Mouse (Mus musculus): ENCODE measurements around the gene Rbms3. TPM values are rescaled to one million over a fixed set of nuclear protein-coding genes. Genes with fewer than 3 reads are reported as not detected.

The Rbms3 gene
- total and polyA plus RNA-seq, 2 experiments from 2014 or later = 56.3 to 77.9 TPM

- Histone ChIP-seq H3K9me3 (ENCODE audit: low read length) (no peaks in the 10 kb centered on the region), H3K4me2 (ENCODE audit: low read depth, low read length) (no peak overlapping the region), H3K4me1 (ENCODE audit: insufficient read depth, low read length) (no peaks in the 10 kb centered on the region), H3K36me3 (ENCODE audit: insufficient read depth, low read length) (no peaks in the 10 kb centered on the region), H3K27ac (no peak overlapping the region), H3K9ac (replicated peaks; ENCODE audit: low read length) (no peak overlapping the region), H3K4me3 (ENCODE audit: low read length) (no peak overlapping the region), H3K27me3 (ENCODE audit: insufficient read depth, low read length) (no peaks in the 10 kb centered on the region)
- DNase-seq (ENCODE audit: low spot score) = no peak
- ATAC-seq = no peak
- no peak for TF ChIP-seq CTCF (IDR thresholded peaks at IDR 0.05; ENCODE audit: low read depth)
- WGBS = 81% methylated on average over 2 of the region's 2 CpGs
These were observed 559.1 kb downstream of the Rbms3 start for GRCm38 (mm10) chr9:117070616-117071015.

DNA sequence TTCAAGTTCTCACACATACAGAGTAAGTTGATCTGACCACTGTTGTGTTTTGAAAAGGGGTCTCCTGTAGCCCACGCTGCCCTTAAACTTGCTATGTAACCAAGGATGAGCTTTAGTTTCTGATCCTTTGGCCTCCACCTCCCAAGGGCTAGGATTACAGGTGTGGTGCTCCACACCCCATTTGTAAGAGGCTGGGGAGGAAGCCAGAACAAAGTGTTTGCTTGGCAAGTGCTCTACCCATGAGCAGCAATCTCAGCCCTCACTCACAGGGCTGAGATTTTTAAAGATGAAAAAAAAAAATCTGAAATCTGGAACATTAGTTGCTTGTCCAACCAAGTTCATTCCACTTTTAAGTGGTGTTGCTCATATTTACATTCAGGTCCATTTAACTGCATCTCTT is 560.5 kb downstream of the Rbms3 start:
- H3K36me3 ChIP-seq (ENCODE audit: insufficient read depth, low read length) = no peaks in the 10 kb centered on the region
- no peak overlapping the region for H3K27ac ChIP-seq
- H3K9me3 ChIP-seq (ENCODE audit: low read length) = no peaks in the 10 kb centered on the region
- no peaks in the 10 kb centered on the region for H3K4me1 ChIP-seq (ENCODE audit: insufficient read depth, low read length)
- H3K4me3 ChIP-seq (ENCODE audit: low read length) = no peak overlapping the region
- no peak for TF ChIP-seq CTCF (IDR thresholded peaks at IDR 0.05; ENCODE audit: low read depth)
- WGBS = 93% methylated on average over 1 of the region's 1 CpGs
- H3K27me3 ChIP-seq (ENCODE audit: insufficient read depth, low read length) = no peaks in the 10 kb centered on the region
- ATAC-seq (no peak), DNase-seq (ENCODE audit: low spot score) (no peak)
- no peak overlapping the region for H3K4me2 ChIP-seq (ENCODE audit: low read depth, low read length)
- H3K9ac ChIP-seq (replicated peaks; ENCODE audit: low read length) = no peak overlapping the region

GRCm38 (mm10) chr9:117067703-117068419 is 561.9 kb downstream of the Rbms3 start:
- no peaks in the 10 kb centered on the region for H3K27me3 ChIP-seq (ENCODE audit: insufficient read depth, low read length)
- WGBS = 72% methylated on average over 11 of the region's 11 CpGs
- ATAC-seq (no peak), DNase-seq (ENCODE audit: low spot score) (no peak)
- no peak for TF ChIP-seq CTCF (IDR thresholded peaks at IDR 0.05; ENCODE audit: low read depth)
- H3K36me3 ChIP-seq (ENCODE audit: insufficient read depth, low read length) = no peaks in the 10 kb centered on the region
- no peaks in the 10 kb centered on the region for H3K9me3 ChIP-seq (ENCODE audit: low read length)
- H3K27ac ChIP-seq = no peak overlapping the region
- no peaks in the 10 kb centered on the region for H3K4me1 ChIP-seq (ENCODE audit: insufficient read depth, low read length)
- no peak overlapping the region for H3K4me2 ChIP-seq (ENCODE audit: low read depth, low read length)
- H3K4me3 ChIP-seq (ENCODE audit: low read length) = no peak overlapping the region
- H3K9ac ChIP-seq (replicated peaks; ENCODE audit: low read length) = no peak overlapping the region

DNA sequence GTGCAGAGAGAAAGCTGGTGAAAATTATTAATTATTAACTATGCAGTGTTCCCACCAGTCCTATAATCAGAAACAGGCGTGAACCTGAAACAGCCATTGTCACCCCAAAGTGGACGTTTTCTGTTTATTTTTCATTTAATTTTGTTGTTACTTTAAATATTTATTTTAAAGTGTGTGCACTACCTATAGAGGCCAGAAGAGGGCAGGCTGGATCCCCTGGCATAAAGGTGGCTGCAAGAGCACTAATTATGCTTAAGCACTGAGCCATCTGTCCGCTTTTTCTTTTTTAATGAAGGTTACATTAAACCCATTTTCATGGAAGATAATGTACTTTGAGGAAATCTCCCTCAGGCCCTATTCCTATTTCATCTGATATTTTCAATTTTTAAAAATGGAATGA is 563.2 kb downstream of the Rbms3 start:
- Histone ChIP-seq H3K4me1 (ENCODE audit: insufficient read depth, low read length) (no peaks in the 10 kb centered on the region), H3K27me3 (ENCODE audit: insufficient read depth, low read length) (no peaks in the 10 kb centered on the region), H3K27ac (no peak overlapping the region), H3K9ac (replicated peaks; ENCODE audit: low read length) (no peak overlapping the region), H3K4me2 (ENCODE audit: low read depth, low read length) (no peak overlapping the region), H3K4me3 (ENCODE audit: low read length) (no peak overlapping the region), H3K9me3 (ENCODE audit: low read length) (no peaks in the 10 kb centered on the region), H3K36me3 (ENCODE audit: insufficient read depth, low read length) (no peaks in the 10 kb centered on the region)
- ATAC-seq (no peak), DNase-seq (ENCODE audit: low spot score) (no peak)
- TF ChIP-seq CTCF (IDR thresholded peaks at IDR 0.05; ENCODE audit: low read depth) = peak; percentile 61
- WGBS = 86% methylated on average over 3 of the region's 3 CpGs

- DNase-seq (ENCODE audit: low spot score) (no peak), ATAC-seq (no peak)
- Histone ChIP-seq H3K27ac (no peak overlapping the region), H3K4me1 (ENCODE audit: insufficient read depth, low read length) (no peaks in the 10 kb centered on the region), H3K4me3 (ENCODE audit: low read length) (no peak overlapping the region), H3K9me3 (ENCODE audit: low read length) (no peaks in the 10 kb centered on the region), H3K27me3 (ENCODE audit: insufficient read depth, low read length) (no peaks in the 10 kb centered on the region), H3K4me2 (ENCODE audit: low read depth, low read length) (no peak overlapping the region), H3K9ac (replicated peaks; ENCODE audit: low read length) (no peak overlapping the region), H3K36me3 (ENCODE audit: insufficient read depth, low read length) (no peaks in the 10 kb centered on the region)
- WGBS = 90% methylated on average over 6 of the region's 6 CpGs
- no peak for TF ChIP-seq CTCF (IDR thresholded peaks at IDR 0.05; ENCODE audit: low read depth)
These were observed 564.1 kb downstream of the Rbms3 start for GRCm38 (mm10) chr9:117065601-117066000.

DNA sequence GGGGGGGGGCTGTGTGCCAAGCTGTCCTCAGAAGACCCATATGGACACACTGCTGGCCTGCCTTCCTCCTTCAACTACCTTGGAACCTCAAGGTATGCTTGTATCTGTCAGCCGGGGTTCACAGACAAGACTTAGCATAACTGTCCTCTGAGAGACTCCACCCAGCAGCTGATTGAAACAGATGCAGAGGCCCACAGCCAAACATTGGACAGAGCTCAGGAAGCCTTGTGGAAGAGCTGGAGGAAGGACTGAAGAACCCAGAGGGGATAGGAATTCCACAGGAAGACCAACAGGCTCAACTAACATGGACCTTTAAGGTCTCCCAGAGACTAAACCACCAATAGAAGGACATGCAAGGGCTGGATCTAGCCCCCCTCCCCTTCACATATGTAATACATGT is 570.1 kb downstream of the Rbms3 start:
- ATAC-seq = no peak
- no peak for TF ChIP-seq CTCF (IDR thresholded peaks at IDR 0.05; ENCODE audit: low read depth)
- 93% methylated on average over 1 of the region's 1 CpGs for WGBS

DNA sequence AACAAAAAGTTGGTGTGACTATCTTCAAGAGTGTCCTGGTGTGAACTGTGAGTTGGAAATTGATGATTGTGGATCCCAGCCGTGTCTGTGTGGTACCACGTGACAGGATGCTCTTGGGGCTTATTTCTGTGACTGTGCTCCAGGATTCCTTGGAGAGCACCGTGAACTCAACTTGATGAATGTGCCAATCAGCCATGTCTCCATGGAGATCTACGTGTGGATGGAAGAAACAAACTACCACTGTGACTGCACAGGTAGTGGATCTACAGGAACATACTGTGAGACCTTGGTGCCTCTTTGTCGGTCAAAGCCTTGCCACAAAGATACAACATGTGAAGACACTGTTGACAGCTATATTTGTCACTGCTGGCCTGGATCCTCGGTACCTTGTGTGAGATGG is 570.6 kb downstream of the Rbms3 start:
- no peak overlapping the region for H3K4me2 ChIP-seq (ENCODE audit: low read depth, low read length)

More for the DNA sequence above, 570.1 kb downstream of the Rbms3 start:
- no peak for DNase-seq (ENCODE audit: low spot score)
- Histone ChIP-seq H3K9me3 (ENCODE audit: low read length) (no peaks in the 10 kb centered on the region), H3K27ac (no peak overlapping the region), H3K4me3 (ENCODE audit: low read length) (no peak overlapping the region), H3K27me3 (ENCODE audit: insufficient read depth, low read length) (no peaks in the 10 kb centered on the region), H3K36me3 (ENCODE audit: insufficient read depth, low read length) (no peaks in the 10 kb centered on the region), H3K4me1 (ENCODE audit: insufficient read depth, low read length) (no peaks in the 10 kb centered on the region), H3K9ac (replicated peaks; ENCODE audit: low read length) (no peak overlapping the region), H3K4me2 (ENCODE audit: low read depth, low read length) (no peak overlapping the region)

More for the DNA sequence above, 570.6 kb downstream of the Rbms3 start:
- no peak for ATAC-seq
- 81% methylated on average over 6 of the region's 6 CpGs for WGBS
- Histone ChIP-seq H3K9ac (replicated peaks; ENCODE audit: low read length) (no peak overlapping the region), H3K36me3 (ENCODE audit: insufficient read depth, low read length) (no peaks in the 10 kb centered on the region), H3K4me1 (ENCODE audit: insufficient read depth, low read length) (no peaks in the 10 kb centered on the region), H3K4me3 (ENCODE audit: low read length) (no peak overlapping the region), H3K27ac (no peak overlapping the region), H3K9me3 (ENCODE audit: low read length) (no peaks in the 10 kb centered on the region), H3K27me3 (ENCODE audit: insufficient read depth, low read length) (no peaks in the 10 kb centered on the region)
- no peak for DNase-seq (ENCODE audit: low spot score)
- TF ChIP-seq CTCF (IDR thresholded peaks at IDR 0.05; ENCODE audit: low read depth) = no peak
